Mouse (Mus musculus): Measurements from ENCODE around the gene Hook1. TPM values are rescaled to one million over a fixed set of nuclear protein-coding genes. Genes with fewer than 3 reads are reported as not detected.

Gene Hook1
- total RNA-seq (2021) (10 to 100 TPM in 1 of 2 experiments, 1 to 10 TPM in 1; 8.9 to 11.1 TPM), polyA plus RNA-seq (2012; rRNA removed) (3.2 and 5.2 TPM in 2 replicates)
- long read RNA-seq, full-length matches to known transcripts: 10 of 11 reads
- long read RNA-seq, partial matches to known transcripts: 0 of 11 reads
- long read RNA-seq, other reads (novel, unspliced or antisense): 1 of 11 reads

GRCm38 (mm10) chr4:95966928-95967724 is at the start of gene Hook1:
Gene Hook1, plus strand, starts transcription at chr4:95967240.
- no peak within 1 kb of the TSS for H3K27ac ChIP-seq
- H3K79me2 ChIP-seq (replicated peaks; ENCODE audit: control insufficient read depth, insufficient read depth, low read length): no peaks in the 10 kb centered on the region
- peak within 1 kb of the TSS; percentile 70 for H3K9ac ChIP-seq (ENCODE audit: low read depth, low read length)
- no peaks in the 10 kb centered on the region for H3K4me1 ChIP-seq (ENCODE audit: control insufficient read depth, insufficient read depth, low read length)
- TF ChIP-seq EP300 (IDR thresholded peaks at IDR 0.05; ENCODE audit: insufficient read depth, low read depth, low read length) (no peak), POLR2A (IDR thresholded peaks at IDR 0.05; ENCODE audit: insufficient read depth, low read depth, low read length) (peak; percentile 50; the same call in 1 of the 2 replicates), CTCF (IDR thresholded peaks at IDR 0.05) (no peak)
- 1% methylated on average over 82 of the region's 82 CpGs for WGBS
- peak within 1 kb of the TSS; percentile 54 for H3K4me3 ChIP-seq
- DNase-seq: peak; percentile 79 to 91
- intact Hi-C loops (cut with DNase I): no loop called here
- H3K27me3 ChIP-seq (ENCODE audit: control insufficient read depth, insufficient read depth, low read length): peaks cover 3% of the 10 kb centered on the region
- no peaks in the 10 kb centered on the region for H3K36me3 ChIP-seq (ENCODE audit: control insufficient read depth, insufficient read depth, low read length)

GRCm38 (mm10) chr4:95917703-95918102 is 49.3 kb upstream of the Hook1 start:
- Histone ChIP-seq H3K9ac (ENCODE audit: low read depth, low read length) (no peak overlapping the region), H3K36me3 (ENCODE audit: control insufficient read depth, insufficient read depth, low read length) (no peaks in the 10 kb centered on the region), H3K4me1 (ENCODE audit: control insufficient read depth, insufficient read depth, low read length) (no peaks in the 10 kb centered on the region), H3K4me3 (no peak overlapping the region), H3K27ac (no peak overlapping the region), H3K27me3 (ENCODE audit: control insufficient read depth, insufficient read depth, low read length) (no peaks in the 10 kb centered on the region), H3K79me2 (replicated peaks; ENCODE audit: control insufficient read depth, insufficient read depth, low read length) (no peaks in the 10 kb centered on the region)
- DNase-seq: no peak
- intact Hi-C loops (cut with DNase I): no loop called here
- WGBS: 77% methylated on average over 6 of the region's 6 CpGs
- TF ChIP-seq CTCF (IDR thresholded peaks at IDR 0.05) (no peak), EP300 (IDR thresholded peaks at IDR 0.05; ENCODE audit: insufficient read depth, low read depth, low read length) (no peak), POLR2A (IDR thresholded peaks at IDR 0.05; ENCODE audit: insufficient read depth, low read depth, low read length) (no peak)

- no peak for TF ChIP-seq POLR2A (IDR thresholded peaks at IDR 0.05; ENCODE audit: insufficient read depth, low read depth, low read length)
- no peak for TF ChIP-seq EP300 (IDR thresholded peaks at IDR 0.05; ENCODE audit: insufficient read depth, low read depth, low read length)
- TF ChIP-seq CTCF (IDR thresholded peaks at IDR 0.05): no peak
- Histone ChIP-seq H3K4me3 (no peak overlapping the region), H3K4me1 (ENCODE audit: control insufficient read depth, insufficient read depth, low read length) (no peaks in the 10 kb centered on the region), H3K27me3 (ENCODE audit: control insufficient read depth, insufficient read depth, low read length) (no peaks in the 10 kb centered on the region), H3K36me3 (ENCODE audit: control insufficient read depth, insufficient read depth, low read length) (no peaks in the 10 kb centered on the region), H3K27ac (no peak overlapping the region), H3K9ac (ENCODE audit: low read depth, low read length) (no peak overlapping the region), H3K79me2 (replicated peaks; ENCODE audit: control insufficient read depth, insufficient read depth, low read length) (no peaks in the 10 kb centered on the region)
- 40% methylated on average over 4 of the region's 4 CpGs for WGBS
- DNase-seq: no peak
- intact Hi-C loops (cut with DNase I): no loop called here
Observed at GRCm38 (mm10) chr4:95920448-95920847, 46.6 kb upstream of the Hook1 start.

- peak; percentile 61 to 81 for DNase-seq
- no peaks in the 10 kb centered on the region for H3K27me3 ChIP-seq (ENCODE audit: control insufficient read depth, insufficient read depth, low read length)
- TF ChIP-seq EP300 (IDR thresholded peaks at IDR 0.05; ENCODE audit: insufficient read depth, low read depth, low read length): 0 out of 2 replicates have a peak, but pooled peaks have one; percentile 64
- TF ChIP-seq POLR2A (IDR thresholded peaks at IDR 0.05; ENCODE audit: insufficient read depth, low read depth, low read length): no peak
- TF ChIP-seq CTCF (IDR thresholded peaks at IDR 0.05): peak; percentile 79
- no peaks in the 10 kb centered on the region for H3K79me2 ChIP-seq (replicated peaks; ENCODE audit: control insufficient read depth, insufficient read depth, low read length)
- no peaks in the 10 kb centered on the region for H3K36me3 ChIP-seq (ENCODE audit: control insufficient read depth, insufficient read depth, low read length)
- H3K4me1 ChIP-seq (ENCODE audit: control insufficient read depth, insufficient read depth, low read length): no peaks in the 10 kb centered on the region
- H3K9ac ChIP-seq (ENCODE audit: low read depth, low read length): no peak overlapping the region
- H3K27ac ChIP-seq: no peak overlapping the region
- no peak overlapping the region for H3K4me3 ChIP-seq
- intact Hi-C loops (cut with DNase I): loop anchor here (2.0 kb wide), 1 partner anchor 916 kb away; no protein-coding TSS in a partner anchor
- 16% methylated on average over 7 of the region's 7 CpGs for WGBS
Observed at GRCm38 (mm10) chr4:95924210-95925184, 42.5 kb upstream of the Hook1 start.

GRCm38 (mm10) chr4:95928846-95929245 is 38.2 kb upstream of the Hook1 start:
- WGBS: 88% methylated on average over 1 of the region's 1 CpGs
- intact Hi-C loops (cut with DNase I): no loop called here
- DNase-seq: no peak
- Histone ChIP-seq H3K9ac (ENCODE audit: low read depth, low read length) (no peak overlapping the region), H3K27me3 (ENCODE audit: control insufficient read depth, insufficient read depth, low read length) (no peaks in the 10 kb centered on the region), H3K36me3 (ENCODE audit: control insufficient read depth, insufficient read depth, low read length) (no peaks in the 10 kb centered on the region), H3K27ac (no peak overlapping the region), H3K4me1 (ENCODE audit: control insufficient read depth, insufficient read depth, low read length) (no peaks in the 10 kb centered on the region), H3K4me3 (no peak overlapping the region), H3K79me2 (replicated peaks; ENCODE audit: control insufficient read depth, insufficient read depth, low read length) (no peaks in the 10 kb centered on the region)
- TF ChIP-seq POLR2A (IDR thresholded peaks at IDR 0.05; ENCODE audit: insufficient read depth, low read depth, low read length): no peak
- TF ChIP-seq EP300 (IDR thresholded peaks at IDR 0.05; ENCODE audit: insufficient read depth, low read depth, low read length): no peak
- no peak for TF ChIP-seq CTCF (IDR thresholded peaks at IDR 0.05)

Measured in heart, adult 2 months (tissue).